Mouse (Mus musculus): ENCODE results near the gene Gm364. TPM values are rescaled to one million over a fixed set of nuclear protein-coding genes. Genes with fewer than 3 reads are reported as not detected.

The Gm364 gene
- total RNA-seq (2021) = not detected in 2 replicates
- long read RNA-seq = 0 reads

DNA sequence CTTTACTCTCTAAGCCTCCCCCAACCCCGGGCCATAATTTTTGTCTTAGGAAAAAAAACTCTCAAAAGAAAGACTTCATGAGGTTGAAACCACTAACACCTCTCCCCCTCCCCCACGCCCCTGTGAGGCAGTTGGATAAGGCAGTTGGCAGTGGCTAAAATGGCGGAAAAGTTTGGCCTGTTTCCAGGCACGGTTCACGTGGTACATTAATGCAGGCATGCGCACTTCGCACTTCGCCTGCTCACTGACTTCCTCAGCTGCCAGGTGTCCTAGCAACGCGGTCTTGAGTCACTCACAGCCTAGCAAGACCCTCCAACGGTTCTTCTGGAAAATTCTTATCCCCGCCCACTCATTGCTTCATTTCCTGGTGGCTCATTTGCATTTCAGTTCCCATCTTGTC is at the start of gene Gm364:
Gm364 (plus strand) TSS at position 386 of the 400 bp plus-strand sequence.
- no peak for DNase-seq

DNA sequence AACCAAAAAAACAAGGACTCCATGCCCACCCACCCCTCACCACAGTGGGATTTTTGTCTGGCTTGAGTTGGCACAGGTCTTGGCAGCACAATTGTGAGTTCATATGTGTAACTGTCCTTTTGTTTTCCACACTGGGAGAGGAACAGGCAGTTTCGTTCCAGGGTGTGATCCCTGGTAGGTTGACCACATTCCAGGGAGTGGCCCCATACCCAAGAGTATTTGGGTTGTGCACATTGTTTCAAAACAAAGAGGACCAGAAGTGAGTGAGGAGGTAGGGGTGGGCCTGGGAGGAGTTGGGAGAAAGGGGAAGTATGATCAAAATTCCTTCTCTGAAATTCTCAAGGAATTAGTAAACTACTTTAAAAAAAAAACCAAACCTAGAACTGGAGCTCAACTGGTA is 49.6 kb upstream of the Gm364 start:
- no peak for DNase-seq

DNA sequence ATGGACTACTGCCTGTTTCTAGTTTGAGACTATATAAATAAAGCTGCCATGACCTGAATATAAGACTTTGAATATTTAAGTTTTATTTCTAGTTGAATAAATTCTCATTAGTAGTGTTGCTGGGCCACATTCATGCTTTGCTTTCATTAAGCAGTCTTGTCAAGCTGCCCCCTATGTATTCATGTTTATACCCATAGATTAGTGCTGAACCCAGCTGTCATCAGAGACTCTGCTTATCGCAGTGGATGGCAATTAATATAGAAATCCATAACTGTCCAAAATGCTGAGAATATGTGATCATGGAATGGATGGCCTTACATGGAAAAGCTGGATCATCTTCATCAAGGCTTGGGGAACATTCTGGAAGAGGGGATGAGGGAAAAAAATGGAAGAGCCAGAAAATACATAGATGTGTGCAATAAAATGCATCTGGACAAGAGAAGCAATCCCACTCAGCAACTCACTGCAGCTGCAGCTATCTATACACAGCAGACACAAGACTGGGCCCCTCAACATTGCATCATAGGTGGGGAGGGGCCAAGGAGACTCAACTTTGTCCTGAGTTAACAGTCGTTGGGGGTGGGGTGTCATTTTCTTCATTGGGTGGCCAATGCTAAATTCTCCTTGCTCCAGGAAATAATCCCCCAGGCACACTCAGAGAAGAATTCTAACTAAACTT is 43.9 kb upstream of the Gm364 start:
- no peak for DNase-seq

DNA sequence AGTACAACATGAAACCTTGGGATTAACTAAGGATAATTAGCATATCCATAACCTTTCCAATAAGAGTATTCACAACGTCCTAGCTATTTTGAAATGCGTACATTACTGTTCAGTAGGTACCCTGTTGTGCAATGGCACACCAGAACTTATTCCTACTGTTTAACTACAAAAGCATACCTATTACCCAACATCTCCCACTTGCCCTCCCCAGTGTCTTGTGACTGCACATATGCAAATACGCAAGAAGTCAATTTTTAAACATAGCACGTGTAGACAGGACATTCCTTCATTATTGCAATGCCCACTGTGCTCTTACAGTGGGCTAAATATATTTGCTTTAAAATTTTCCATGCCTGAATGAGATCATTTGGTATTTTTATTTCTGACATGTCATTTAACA is 36.0 kb upstream of the Gm364 start:
- DNase-seq = no peak

GRCm38 (mm10) chrX:57373543-57373942 is 35.4 kb upstream of the Gm364 start:
- DNase-seq = no peak

DNA sequence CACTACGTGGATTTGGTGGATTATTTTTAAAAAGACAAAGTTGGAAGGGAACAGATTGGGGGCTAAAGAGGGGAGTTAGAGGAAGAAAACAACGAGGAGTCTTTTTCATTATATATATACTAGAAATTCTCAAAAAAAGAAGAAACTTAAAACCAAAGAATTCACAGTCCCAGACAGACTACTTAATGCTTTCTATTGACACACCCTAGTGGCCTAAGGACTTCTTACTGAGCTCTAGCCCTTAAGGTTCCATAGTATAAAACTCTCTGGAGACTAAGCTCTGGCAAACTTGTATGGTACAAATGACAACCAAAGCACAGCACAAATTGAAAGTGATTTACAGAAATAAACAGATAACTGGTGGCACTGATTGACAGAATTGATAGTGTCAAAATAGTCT is 34.9 kb upstream of the Gm364 start:
- no peak for DNase-seq

GRCm38 (mm10) chrX:57377096-57377495 is 31.9 kb upstream of the Gm364 start:
- no peak for DNase-seq

DNA sequence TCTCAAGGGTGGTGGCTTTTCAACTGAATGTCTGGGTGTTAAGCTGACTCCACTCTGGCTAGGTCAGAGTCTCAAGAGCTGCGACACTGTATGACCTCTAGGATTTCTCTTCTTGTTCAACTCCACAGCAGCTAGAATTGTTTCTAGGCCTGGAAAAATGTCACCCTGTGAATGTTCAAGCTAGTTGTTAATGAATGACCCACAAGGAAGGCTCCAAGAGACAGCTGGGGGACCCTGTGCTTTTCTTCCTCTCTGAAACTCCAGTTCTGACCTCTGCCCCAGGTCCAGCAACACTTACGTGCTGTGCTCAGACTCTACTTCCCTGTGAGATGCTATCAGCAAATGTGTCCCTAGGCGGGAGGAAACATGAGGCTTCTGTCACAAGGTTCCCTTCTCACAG is 30.4 kb upstream of the Gm364 start:
- no peak for DNase-seq

DNA sequence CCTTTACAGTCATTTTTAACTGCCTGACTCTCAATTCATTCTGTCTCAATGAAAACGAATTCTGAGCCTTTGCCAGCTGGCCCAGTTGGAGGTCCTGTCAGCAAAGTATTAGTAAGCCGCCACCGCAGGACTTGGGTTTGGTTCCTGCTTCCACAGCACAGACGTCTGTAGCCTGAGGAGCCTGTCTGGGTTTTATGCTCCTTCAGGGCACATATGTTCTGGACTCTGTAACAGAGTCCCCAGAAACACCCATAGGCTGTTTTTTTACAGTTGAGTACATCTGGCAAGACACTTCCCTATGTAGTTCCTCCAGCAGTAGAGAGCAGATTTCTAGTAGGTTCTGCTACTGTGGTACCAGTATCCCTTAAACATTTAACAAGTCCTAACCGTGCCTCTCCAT is 28.0 kb upstream of the Gm364 start:
- peak; percentile 15 for DNase-seq

GRCm38 (mm10) chrX:57392367-57393246 is 16.3 kb upstream of the Gm364 start, which contains the start of gene Rbmx:
Gene Rbmx, minus strand, starts transcription at chrX:57393036.
- DNase-seq = peak; percentile 68

DNA sequence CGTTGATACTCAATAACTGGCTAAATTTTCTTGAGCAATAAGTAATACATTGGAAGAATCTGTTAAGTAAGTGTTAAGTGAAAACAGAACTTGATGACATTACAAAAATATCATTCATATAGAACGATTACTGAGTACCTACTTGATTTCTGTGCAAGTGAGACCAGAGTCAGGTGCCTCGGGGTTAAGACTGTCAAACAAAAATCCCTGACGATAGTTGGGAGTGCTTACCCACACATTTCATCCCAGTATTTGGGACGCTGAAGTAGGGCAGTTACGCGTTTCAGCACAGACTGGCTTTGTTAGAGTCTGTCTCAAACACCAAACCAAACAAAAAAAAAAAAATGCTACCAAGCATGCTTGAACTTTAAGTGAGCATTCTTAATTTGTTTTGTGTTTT is 15.5 kb upstream of the Gm364 start:
- no peak for DNase-seq

DNA sequence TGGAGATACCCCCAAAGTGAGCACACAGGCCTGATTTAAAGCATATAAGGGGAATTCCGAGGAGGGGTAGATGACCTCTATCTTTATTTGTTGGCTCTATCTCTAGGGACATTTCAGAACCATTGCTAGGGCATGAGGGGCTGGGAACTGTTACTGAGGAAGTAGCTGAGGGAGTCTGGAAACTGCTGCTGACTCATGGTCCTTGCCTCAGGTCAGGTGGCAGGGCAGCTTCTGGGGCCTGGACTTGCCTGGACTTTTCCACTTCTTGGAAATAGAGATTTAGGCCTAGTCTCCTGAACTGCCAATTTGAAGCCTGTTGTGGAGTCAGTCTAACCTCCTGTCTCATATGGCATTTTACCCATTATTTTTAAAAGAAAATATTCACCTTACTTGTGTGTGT is 7.6 kb upstream of the Gm364 start:
- DNase-seq = no peak

DNA sequence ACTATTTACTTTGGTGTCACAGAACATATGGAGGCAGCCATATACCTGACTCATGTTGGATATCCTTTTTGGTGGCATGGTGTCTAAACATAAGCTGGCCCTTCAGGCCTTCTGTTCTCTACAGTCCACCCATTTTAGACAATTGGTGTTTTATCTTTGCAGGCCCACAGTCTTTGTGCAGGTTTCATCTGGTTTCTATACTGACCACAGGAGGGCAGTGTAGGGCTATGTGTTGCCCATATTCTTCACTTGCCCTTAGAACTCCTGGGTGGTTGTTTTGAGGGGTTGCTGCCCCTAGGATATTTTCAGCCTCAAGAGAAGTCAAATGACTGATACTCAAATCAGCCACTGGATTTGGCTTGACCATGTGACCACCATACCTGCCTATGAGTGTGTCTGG is 5.3 kb upstream of the Gm364 start:
- no peak for DNase-seq

GRCm38 (mm10) chrX:57431610-57432009 is 22.7 kb downstream of the Gm364 start:
- DNase-seq = no peak

DNA sequence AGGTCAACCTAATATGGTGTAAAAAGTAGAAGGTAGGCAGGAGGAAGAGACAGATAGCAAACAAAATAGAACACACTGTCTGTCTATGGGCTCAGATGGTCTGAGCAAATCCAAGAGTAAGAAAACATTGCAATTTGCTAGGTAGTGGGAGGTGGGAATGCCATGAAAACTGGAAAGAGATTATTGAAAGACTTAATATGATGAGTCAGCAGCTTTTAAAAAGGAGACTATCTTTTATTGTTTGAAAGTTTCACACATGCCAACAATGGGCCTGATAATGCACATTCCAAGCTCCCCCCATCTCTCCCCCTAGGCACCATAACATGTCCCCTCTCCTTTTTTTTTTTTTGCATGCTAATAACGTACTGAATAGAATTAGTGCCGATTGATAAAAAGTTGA is 24.9 kb downstream of the Gm364 start:
- no peak for DNase-seq

- no peak for DNase-seq
Observed at GRCm38 (mm10) chrX:57503634-57504033, 94.7 kb downstream of the Gm364 start, which contains the start of gene Gpr101. Gene Gpr101, minus strand, starts transcription at chrX:57503757.

DNA sequence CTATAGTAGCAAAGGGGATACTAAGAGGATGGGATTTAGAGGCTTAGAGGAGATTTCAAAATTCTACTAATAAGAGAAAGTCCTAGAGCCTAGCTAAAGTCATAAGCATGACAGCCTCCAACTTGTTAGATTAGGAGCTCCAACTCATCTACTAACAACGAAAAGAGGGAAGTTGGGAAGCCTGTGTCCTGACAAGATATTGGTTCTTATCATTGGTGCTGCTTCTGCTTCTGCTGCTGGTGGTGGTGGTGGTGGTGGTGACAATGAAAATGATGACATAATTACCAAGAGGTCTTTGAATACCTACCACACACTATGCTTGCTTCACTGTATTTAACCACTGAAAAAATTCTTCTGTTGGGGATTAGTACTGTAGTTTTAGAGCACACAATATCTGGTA is 97.3 kb downstream of the Gm364 start:
- DNase-seq = no peak

DNA sequence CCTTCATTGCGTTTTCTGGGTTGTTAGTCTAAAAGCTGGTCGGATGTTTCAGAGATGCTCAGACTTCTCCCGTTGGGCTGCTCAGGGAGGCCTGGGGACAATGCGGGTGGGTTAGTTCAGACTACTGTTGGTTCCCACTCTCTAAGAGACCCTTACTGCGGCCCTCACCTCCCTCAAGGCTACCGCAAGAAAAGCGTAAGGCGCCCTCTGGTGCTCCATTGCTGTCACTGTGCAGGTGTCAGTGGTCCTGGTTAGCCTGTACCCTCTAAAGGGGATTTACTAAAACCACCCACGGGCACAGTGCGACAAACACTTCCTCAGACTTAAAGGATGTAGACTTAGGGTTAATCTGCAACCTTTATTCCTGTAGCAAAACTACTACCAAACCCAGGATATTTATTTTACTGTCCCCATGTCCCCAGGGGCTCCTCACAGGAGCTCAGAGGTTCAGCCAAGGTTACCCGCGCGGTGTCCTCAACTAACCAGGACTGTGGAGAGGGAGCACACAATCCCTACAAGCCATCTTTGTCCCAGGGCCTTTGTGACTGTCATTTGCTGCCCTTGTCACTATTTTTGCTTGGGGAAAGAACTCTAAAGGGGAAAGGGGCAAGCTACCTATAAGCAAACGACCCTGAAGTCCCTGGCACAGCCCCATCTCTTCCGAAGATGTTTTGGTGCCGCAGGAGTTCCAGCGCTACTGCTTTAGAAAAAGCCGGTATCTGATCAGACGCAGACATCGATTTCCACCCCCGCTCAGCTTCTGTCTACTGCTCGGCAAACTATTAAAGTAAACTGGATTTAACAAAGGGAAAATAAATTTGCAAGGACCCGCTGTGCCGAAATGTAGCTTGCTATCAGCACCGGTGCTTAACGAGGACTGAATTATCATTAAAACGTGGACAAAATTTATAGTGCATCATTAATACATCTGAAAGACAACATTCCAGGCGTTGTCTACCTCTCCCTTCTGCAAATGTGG is 112.5 kb downstream of the Gm364 start:
- DNase-seq = no peak

Measured in adrenal gland, postnatal 25 days (tissue).